Mouse (Mus musculus) fat pad, adult 2 months (tissue): ENCODE data around the gene Olfr745.

Experiments used
- DNase-seq: peaks from one replicate; pipeline ENCODE4 v3.0.0-alpha.2; 2011; ENCODE audit warnings: low read depth, low spot score; ENCODE audit errors: extremely low read depth

Gene Olfr745

DNA sequence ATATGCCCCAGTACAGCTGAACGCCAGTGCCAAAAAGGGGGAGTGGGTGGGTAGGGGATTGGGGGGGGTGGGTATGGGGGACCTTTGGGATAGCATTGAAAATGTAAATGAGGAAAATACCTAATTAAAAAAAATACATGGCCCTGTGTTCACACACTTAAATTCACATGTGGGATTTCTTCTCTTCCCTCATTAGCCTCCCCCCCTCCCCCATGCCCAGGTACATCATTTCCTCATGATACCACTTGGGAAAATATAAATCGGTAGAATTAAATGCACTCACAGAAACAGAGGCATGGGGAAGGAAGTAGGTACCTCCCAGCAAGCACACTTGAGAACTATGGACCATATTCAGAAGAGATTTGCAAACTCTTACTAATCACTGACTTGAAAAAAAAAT lies at the start of gene Olfr745:
Gene Olfr745 (plus strand): TSS at position 301 of the 400 bp plus-strand sequence.
- DNase-seq = no peak

DNA sequence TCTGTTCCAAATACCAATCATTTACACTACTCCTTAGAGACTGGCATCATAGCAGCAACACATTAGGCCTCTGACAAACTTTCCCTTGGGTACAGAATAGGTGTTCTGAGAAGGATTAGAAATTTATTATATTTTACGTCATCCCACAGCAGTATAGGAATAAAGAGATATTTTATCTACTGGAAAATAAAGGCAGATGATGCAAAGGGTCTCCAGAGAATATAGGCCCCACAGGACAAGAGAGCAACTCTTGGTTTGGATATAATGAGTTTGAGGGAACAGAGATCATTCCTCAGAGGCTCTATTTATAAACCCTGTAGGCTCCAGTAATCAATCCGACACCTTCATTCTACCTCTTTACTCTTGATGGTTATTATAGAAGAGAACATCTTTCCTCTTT lies 24.6 kb upstream of the Olfr745 start, which contains the start of gene Olfr744:
Gene Olfr744 (plus strand): TSS at position 301 of the 400 bp plus-strand sequence.
- no peak for DNase-seq

DNA sequence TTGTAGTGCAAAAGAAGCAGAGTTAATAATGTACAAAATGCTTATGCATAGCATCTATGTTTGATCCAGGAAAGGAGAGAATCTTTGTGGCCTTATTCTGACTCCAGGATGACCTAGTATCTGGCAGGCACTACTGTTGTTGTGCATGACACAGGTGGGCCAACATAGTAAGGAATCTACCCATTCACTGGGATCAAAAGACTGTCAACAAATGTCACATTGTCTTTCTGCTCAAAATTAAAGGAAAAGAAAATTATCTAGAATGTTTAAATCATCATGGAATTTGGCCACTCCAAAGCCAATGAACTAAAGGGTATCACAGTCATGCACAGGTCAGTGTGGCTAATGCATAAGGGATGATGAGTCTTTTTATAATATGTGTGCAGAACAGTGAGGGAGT lies 7.6 kb downstream of the Olfr745 start, which contains the start of gene Olfr746:
Gene Olfr746 (plus strand): TSS at position 301 of the 400 bp plus-strand sequence.
- DNase-seq = no peak

DNA sequence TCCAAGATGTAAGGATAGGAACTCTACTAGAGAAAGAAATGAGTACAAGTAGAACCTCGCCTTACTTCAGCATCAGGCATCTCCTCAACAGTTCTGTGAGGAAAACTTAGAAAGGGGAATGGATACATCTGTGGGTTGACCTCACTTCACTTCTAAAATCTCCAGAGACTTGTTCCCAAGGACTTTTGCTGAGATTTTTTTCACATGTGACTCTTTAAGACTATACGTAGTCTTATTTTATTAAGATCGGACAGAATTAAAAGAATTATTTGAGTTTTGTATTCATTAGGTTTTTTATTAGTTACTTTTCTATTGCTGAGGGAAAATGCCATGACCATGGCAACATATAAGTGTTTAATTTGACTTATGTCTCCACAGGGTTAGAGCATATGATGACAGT lies 53.9 kb downstream of the Olfr745 start, which contains the start of gene Olfr747:
Gene Olfr747 (minus strand): TSS at position 101 of the 400 bp plus-strand sequence.
- no peak for DNase-seq
